Mouse (Mus musculus): Measurements from ENCODE around the gene Tepp. TPM values are rescaled to one million over a fixed set of nuclear protein-coding genes. Genes with fewer than 3 reads are reported as not detected.

Tepp gene
- total RNA-seq, 2 experiments from 2014 or later: not detected

GRCm38 (mm10) chr8:95327866-95328465 lies 17.6 kb downstream of the Tepp start:
- no peak for DNase-seq (ENCODE audit: low spot score in 2 of 2)
- intact Hi-C loops (cut with DNase I): loop anchor here (10.0 kb wide), 1 partner anchor 223 kb away; no protein-coding TSS in a partner anchor

GRCm38 (mm10) chr8:95330367-95330766 lies 20.0 kb downstream of the Tepp start:
- intact Hi-C loops (cut with DNase I): loop anchor here (2.0 kb wide), 1 partner anchor 76 kb away; no protein-coding TSS in a partner anchor
- no peak for DNase-seq (ENCODE audit: low spot score in 2 of 2)

DNA sequence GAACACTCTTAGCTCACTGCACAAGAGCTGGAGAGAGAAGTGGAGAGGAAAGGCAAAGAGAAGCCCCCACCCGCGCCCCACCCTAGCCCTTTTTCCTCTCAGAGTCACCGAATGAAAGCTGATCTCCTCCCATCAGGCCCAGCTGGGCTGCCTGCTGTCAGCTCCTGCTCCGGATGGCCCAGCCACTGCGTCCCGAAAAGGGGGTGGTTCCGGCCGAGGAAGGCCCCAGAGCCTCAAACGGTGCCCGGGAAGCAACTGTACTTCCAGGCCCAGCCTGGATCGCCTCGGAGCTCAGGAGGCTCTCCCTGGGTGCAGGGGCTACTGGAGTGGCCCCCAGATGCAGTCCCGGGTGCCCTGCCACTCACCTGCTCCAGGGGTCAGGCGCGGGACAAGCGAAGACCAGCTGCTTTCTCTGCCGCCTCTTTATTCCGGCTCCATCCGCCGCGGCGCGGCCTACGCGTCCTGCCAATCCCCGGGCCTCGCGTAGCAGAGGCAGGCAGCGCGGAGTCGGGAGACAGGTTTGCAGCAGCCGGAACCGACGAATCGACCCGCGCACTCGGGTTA lies 20.9 kb downstream of the Tepp start:
- DNase-seq (ENCODE audit: low spot score in 2 of 2): no peak
- intact Hi-C loops (cut with DNase I): loop anchor here (1.0 to 2.0 kb wide), 2 partner anchors 76 to 95 kb away; no protein-coding TSS in a partner anchor

DNA sequence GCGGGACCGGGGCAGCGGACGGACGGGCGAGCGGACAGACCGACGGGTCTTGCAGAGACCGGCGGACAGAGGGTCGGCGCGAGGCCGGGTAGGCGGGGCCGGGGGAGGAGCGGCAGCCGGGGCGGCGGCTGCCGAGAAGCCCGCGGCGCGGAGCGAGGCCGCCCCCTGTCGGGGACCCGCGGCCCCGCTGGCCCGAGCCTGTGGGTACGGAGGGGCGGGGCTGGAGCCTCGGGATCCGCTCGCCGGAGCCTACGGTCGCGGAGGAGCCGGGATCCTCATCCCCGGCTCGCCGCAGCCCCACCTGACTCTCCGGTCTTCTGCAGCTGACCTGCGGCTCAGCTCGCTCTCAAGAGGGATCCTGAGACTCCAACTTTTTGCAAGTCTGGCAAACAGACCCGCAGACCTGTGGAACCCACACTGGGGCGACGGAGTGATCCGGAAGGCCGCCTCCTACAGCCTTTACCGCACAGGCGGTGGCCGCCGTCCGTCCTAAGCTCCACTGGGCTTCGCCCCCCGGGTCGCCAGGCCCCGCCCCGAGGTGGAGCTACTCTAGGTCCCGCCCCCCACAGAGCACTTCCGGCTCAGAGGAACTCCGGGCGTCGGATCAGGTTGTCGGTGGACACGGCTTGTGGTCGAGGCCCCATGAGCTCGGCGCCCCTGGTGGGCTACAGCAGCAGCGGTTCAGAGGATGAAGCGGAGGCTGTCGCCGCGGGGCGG lies 21.5 kb downstream of the Tepp start, which contains the start of the genes Zfp319 and Usb1:
TSS of gene Zfp319 (minus strand) at position 231 of the 717 bp plus-strand sequence.
TSS of gene Usb1 (plus strand) at position 565 of the 717 bp plus-strand sequence.
- intact Hi-C loops (cut with DNase I): loop anchor here (1.0 to 2.0 kb wide), 2 partner anchors 77 to 94 kb away; no protein-coding TSS in a partner anchor
- DNase-seq (ENCODE audit: low spot score in 2 of 2): peak; percentile 89 to 91

GRCm38 (mm10) chr8:95332437-95333199 lies 22.3 kb downstream of the Tepp start:
- intact Hi-C loops (cut with DNase I): no loop called here
- no peak for DNase-seq (ENCODE audit: low spot score in 2 of 2)

GRCm38 (mm10) chr8:95335706-95336105 lies 25.3 kb downstream of the Tepp start:
- intact Hi-C loops (cut with DNase I): no loop called here
- no peak for DNase-seq (ENCODE audit: low spot score in 2 of 2)

GRCm38 (mm10) chr8:95336363-95336762 lies 26.0 kb downstream of the Tepp start:
- intact Hi-C loops (cut with DNase I): no loop called here
- no peak for DNase-seq (ENCODE audit: low spot score in 2 of 2)

DNA sequence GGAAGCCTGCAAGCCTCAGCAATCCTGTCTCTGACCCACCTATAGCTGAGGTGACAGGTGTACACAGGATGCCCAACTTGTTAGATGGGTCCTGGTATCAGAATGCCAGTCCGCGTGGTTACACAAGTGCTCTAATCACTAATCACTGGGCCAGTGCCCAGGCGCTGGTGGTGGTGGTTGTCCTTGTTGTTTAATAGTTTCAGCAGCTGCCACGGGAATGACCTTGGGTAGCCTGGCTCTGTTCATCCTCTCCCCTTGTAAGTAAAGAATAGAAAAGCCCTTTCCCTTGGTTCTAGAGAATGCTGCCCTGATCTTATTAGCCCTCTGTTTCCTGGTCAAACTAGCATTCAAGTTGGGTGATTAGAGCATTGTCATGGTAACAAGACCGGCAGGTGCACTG lies 31.4 kb downstream of the Tepp start:
- no peak for DNase-seq (ENCODE audit: low spot score in 2 of 2)
- intact Hi-C loops (cut with DNase I): loop anchor here (10.0 kb wide), 1 partner anchor 363 kb away; no protein-coding TSS in a partner anchor

DNA sequence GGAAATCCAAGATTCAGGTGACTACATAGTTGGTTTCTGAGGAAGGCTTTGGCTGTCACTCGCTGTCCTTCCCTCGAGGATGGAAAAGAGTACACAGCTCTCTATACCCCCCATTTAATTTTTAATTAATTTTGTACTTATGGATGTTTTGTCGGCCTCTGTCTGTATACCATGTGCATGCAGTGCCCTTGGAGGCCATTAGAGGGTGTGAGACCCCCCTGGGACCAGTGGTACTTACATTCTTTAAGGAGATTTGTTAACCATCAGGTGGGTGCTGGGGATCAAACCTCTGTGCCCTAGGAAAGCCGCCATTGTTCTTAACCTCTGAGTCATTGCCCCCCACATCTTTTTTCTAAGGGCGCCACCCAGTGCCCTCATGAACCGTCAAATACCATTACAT lies 34.3 kb downstream of the Tepp start:
- intact Hi-C loops (cut with DNase I): loop anchor here (5.0 to 10.0 kb wide), 2 partner anchors 193 to 360 kb away; no protein-coding TSS in a partner anchor
- DNase-seq (ENCODE audit: low spot score in 2 of 2): no peak

DNA sequence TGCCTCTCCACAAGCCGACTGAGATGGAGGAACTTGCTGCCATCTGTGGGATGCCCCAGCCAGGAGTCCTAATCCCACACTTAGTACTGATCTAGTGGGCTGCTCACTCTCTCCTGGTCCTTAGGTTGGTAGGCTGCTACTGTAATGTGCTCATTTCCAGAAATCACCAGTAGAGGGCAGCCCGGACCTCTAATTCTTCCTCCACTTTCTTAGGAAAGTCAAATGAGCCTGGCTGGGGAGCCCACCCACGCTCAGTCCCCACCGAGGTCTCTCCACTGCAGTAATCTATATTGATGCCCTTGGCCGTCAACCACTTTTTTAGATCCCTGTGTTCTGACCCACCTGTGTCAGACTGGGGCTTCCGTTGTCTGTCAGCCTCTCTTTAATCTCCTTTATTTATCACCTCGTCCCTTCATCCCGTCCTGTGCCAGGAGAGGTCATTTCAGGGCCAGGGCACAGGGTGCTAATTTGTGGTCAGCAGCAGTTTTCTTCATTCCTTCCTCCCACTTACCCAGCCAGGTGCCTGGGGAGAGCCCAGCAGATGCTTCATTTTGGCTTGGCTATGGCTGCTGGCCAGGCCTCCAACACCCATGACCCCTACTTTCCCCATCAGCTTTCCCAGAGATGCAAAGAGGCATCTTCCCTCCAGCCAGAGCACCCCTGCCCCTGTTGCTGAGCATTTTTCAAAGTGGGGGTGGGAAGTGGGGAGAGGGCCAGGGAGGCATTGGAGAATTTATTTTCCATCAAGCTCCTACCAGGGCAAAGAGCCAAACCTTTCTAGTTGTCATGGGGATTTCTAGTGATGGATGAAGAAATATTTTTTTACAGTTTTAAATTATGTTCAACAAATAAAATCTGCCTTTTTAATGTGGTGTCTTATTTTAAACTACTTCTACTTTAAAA lies 36.5 kb downstream of the Tepp start:
- DNase-seq (ENCODE audit: low spot score in 2 of 2): peak; percentile 60 to 78
- intact Hi-C loops (cut with DNase I): loop anchor here (2.0 to 10.0 kb wide), 3 partner anchors 88 to 358 kb away; partner anchors contain the start of gene Cfap20

DNA sequence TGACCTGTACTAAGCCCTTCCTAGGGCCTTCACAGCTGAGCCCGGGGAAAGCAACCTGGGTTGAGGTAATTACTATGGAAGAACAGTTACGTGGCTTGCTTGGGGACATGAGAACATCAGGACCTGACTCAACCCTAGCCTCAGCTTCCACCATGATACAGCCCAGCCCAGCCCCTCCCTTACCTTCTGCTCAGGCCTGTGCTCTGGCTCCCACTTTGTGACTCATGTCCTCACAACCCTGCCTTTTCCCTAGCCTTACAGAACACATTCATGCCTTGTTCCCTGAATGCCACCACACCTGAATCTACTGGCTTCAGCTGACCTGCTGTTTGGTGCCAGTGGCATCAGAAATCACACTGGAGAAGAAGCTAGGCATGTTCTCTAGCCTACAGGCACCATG lies 38.0 kb downstream of the Tepp start:
- intact Hi-C loops (cut with DNase I): loop anchor here (5.0 to 10.0 kb wide), 2 partner anchors 189 to 356 kb away; no protein-coding TSS in a partner anchor
- no peak for DNase-seq (ENCODE audit: low spot score in 2 of 2)

- peak; percentile 75 to 80 for DNase-seq (ENCODE audit: low spot score in 2 of 2)
Measured at GRCm38 (mm10) chr8:95348811-95349630, 38.7 kb downstream of the Tepp start.

GRCm38 (mm10) chr8:95351461-95351860 lies 41.1 kb downstream of the Tepp start:
- DNase-seq (ENCODE audit: low spot score in 2 of 2): no peak
- intact Hi-C loops (cut with DNase I): no loop called here

More at GRCm38 (mm10) chr8:95348811-95349630, 38.7 kb downstream of the Tepp start:
- intact Hi-C loops (cut with DNase I): loop anchor here (5.0 to 10.0 kb wide), 2 partner anchors 188 to 356 kb away; no protein-coding TSS in a partner anchor

DNA sequence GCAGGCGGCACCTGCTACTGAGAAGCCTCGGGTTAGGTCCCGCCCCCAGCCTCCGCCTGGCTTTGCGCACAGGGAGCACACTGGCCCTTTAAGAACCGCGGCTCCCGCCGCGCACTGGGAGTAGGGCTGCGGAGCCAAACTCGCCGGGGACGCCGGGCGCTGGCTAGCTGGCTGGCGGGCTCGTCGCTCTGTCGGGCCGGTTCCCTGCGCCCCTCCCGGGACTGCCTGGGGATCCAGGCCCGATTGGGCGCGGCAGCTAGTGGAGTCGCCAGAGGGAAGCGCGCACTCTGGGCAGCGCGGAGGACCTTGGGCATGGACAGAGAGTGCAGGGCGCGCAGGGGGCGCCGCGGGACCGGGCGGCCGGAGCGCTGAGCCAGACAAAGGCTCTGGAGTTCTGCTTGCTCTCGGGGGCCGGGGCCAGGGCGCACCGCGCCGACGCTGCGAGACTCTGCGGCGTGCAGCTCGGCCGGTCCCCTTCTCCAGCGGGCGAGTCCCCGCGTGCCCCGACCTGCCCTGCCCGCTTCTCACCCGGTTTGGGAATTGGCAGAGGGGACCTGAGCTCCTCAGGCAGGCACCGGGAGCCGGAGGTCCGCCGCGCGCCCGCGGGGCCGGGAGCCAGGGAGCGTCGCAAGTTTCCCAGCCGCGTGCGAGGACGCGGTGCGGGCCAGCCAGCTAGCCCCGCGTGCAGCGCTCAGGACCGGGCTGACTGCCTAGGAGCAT lies 41.9 kb downstream of the Tepp start, which contains the start of gene Mmp15:
TSS of gene Mmp15 (plus strand) at position 118 of the 720 bp plus-strand sequence.
- intact Hi-C loops (cut with DNase I): no loop called here
- DNase-seq (ENCODE audit: low spot score in 2 of 2): peak; percentile 71 to 73

- intact Hi-C loops (cut with DNase I): no loop called here
- DNase-seq (ENCODE audit: low spot score in 2 of 2): peak; percentile 38 to 50
Measured at GRCm38 (mm10) chr8:95352871-95353866, 42.8 kb downstream of the Tepp start.

DNA sequence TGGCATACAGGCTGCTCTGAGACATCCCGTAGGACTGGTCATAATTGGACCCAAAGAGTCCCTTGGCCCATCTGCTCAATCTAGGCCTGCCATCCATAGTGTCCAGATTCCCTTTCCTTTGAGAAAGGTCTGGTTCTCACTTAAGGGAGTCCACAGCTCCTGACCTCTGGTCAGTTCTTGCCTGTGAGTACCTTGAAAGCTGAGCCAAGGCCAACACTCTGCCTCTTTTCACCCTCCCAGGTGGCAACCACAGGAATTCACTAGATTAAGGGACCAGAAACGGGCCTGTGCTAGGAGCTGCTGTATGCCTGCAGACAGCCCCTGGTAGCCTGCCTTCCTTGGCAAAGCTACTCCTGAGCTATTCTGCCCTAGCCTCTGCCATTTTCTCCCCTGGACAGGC lies 44.2 kb downstream of the Tepp start:
- intact Hi-C loops (cut with DNase I): no loop called here
- no peak for DNase-seq (ENCODE audit: low spot score in 2 of 2)

Data from left cerebral cortex, postnatal 36 days (tissue).